Mouse (Mus musculus) MEL-GATA-1-ER (cell line): ENCODE data around the gene Zfp40.
A peak's percentile ranks its signal among the peaks of the same experiment; 100 is the strongest.

Experiments
- DNase-seq: peaks from one replicate; pipeline ENCODE4 v3.0.0-alpha.2; 2012; ENCODE audit warnings: low read depth; ENCODE audit errors: extremely low read depth

The Zfp40 gene

DNA sequence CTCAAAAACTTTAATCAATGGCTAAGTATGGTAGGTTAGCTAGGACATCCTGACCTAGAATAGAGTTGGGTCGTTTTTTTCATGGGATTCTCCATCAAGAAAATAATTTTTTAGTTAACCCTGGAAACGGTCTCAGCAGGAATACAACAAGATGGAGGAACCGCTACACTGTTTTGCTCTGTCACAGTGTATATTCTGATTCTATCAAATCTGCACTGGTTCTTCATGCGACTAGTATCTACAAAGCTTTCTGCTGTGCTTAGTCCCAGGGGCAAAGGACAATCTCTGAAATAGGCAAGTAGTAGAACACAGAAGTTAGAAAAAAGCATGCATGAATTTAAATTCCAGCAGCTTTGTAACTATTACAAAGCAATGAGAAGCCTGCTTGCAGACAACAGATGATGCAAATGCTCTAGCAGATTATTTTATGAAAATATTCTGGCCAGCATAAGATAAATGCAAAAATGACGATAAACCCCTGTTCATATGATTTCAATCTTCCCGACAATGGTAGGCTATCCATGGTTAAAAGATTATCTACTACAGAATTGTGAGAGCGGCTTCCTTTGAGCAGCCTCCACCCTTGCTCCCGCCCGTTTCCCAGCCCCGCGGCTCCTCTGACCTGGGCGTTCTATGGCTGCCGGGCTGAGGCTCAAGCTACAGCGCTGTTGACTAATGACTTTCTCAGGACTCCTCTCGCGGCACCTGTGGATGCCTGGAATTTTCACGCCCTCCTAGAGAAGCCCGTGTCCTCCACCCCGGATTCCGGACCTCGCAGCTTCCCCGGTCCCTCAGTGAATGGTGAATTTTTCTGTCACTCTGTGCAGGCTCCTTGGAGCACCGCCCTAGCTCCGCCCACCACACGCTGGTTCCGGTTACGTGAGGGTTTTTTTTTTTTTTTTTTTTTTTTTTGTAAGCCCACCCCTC lies at the start of gene Zfp40:
Gene Zfp40, minus strand, starts transcription at position 800 of the 927 bp plus-strand sequence.
- peak; percentile 80 for DNase-seq

DNA sequence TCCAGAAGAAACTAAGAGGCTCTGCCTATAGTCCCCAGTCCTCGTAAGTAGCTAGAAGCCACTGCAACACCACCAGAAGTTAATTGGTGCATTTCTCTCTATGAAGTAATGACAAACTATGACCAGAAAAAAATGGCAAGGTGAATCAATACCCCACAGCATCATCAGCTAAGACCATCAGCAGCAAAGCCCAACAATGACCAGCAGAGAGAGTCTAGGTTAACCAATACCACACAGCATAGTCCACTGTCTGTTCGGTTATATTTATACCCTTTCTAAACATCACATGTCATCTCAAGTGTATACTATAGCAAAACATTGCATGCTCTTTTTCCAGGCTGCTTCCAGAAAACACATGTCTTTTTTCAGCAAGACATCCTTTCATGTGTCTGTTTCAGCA lies 25.3 kb upstream of the Zfp40 start:
- no peak for DNase-seq

DNA sequence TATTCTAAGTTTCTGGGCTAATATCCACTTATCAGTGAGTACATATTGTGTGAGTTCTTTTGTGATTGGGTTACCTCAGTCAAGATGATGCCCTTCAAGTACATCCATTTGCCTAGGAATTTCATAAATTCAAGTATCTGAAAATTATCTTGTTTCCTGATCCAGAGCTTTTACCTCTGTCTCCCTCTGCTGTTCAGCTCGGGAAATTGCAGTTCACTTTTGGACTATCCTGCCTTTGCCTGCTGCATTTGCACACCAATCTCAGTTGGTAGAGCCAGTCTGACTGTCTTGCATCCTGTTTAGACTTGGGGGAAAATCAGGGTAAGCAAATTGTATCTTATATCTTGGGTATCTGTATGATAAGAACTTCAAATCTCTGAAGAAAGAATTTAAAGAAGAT lies 6.8 kb upstream of the Zfp40 start:
- peak; percentile 8 for DNase-seq

DNA sequence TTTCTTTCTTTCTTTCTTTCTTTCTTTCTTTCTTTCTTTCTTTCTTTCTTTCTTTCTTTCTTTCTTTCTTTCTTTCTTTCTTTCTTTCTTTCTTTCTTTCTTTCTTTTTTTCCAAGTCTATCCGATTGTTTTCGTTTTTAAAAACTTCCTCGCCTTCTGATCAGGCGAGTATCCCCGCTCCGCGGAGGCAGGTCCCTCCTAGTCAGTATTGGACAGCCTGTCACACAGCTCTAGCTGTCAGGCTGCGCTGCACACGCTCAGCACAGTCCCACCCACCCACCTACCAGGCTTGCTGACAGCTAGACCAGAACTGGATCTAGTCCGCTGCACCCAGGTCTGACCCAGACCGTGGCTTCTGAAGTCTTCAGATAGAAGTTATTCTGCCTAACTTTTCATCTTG lies 389 bp upstream of the Zfp40 start:
- peak; percentile 62 for DNase-seq

DNA sequence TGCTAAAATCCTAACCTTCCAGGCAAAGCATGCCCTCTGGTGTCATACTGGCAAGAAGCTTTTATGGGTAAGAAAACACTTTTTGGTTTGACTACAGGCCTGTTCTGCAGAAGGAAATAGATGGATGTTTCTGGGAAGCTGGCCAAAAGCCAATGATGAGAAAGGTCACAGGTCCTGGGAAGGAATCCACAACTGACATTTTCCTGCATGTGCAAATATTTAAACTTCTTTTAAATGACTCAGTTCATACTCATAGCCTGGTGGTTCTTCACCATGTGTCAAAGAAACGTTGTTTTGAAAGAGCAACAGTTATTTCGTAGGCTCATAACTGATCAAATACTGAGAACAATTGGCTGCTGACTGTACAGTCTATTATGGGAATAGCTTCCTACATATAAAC lies 5.4 kb downstream of the Zfp40 start:
- DNase-seq: no peak
